Mouse (Mus musculus): ENCODE measurements around the gene Sgk1.
A peak's percentile ranks its signal among the peaks of the same experiment; 100 is the strongest.
"Not testable (repeated sequence)": the region's sequence is repeated elsewhere in the genome, so short reads cannot be mapped to it uniquely, and the experiment has no call there.

Gene Sgk1

DNA sequence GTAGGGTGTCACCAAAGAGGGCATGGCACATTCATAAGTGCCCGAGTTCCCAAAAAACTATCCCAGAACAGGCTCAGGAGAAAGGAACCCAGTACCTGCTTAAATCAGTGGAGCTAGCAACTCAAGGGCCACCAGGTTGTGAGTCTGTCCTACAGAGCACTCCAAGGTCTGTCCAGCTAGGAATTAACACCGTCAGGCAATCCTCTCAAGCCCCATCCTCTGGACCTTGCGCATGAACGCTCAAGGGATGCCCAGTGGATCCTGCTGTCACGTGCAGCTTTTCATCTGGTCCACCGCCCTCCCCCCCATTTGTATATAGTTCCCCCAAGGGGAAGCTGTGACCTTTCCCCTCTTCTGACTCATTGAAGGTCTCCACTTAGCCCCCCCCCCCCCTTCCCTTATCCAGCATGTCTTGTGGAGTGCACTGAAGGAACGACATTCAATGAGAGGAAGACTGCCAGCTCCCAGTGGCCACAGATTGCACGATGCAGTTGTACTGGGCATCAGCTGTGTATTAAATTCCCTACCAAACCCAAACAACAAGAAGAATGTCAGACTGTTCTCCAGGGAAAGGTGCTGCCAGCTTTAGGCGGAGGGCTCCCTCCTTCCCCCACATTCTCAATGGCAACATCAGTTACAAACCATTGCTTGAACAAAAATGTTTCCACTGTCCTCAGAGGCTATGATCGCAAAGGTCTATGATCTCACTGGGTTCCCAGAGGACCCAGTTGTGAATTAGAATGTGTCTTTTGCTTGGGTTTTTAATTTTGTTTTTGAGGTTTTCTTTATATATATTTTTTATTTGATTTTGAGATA lies 118.7 kb downstream of the Sgk1 start:
- DNase-seq (ENCODE audit: low spot score): peak; percentile 54

DNA sequence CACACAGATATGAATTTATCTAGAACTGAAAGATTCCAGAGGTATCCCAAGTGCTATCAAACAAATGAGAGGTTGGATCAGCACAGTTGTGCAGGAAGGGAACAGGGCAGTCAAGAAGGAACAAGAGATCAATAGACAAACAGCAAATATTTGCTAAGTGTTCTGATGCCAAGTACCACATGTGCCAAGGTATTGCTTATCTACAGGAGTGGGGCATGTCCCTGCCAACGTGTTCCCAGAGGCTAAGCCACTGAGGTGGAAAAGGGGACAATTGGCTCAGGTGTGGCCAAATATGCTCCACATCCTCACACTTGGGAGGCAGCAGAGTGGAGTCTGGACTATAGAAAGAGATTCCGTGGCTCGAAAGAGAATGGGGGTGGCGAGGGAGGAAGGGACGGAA lies 119.6 kb downstream of the Sgk1 start:
- no peak for DNase-seq (ENCODE audit: low spot score)

DNA sequence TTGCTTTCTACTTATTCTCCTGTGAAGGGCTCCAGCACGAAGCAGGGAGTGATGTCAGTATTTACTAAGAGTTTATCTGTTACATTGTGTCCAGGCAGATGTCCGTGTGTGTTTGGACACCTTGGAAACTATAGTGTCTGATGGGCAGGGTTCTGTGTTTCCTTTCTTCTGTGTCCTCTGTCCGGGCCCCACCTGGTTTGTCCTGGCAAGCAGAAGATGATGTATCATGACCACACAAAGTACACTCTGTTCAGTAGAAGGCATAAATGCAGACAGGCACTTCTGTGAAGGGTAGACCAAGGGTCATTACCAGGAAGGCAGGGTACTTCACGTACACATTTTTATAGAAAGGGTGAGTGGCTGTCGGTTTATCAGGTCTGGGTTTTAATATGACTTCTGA lies 122.8 kb downstream of the Sgk1 start:
- DNase-seq (ENCODE audit: low spot score): no peak

DNA sequence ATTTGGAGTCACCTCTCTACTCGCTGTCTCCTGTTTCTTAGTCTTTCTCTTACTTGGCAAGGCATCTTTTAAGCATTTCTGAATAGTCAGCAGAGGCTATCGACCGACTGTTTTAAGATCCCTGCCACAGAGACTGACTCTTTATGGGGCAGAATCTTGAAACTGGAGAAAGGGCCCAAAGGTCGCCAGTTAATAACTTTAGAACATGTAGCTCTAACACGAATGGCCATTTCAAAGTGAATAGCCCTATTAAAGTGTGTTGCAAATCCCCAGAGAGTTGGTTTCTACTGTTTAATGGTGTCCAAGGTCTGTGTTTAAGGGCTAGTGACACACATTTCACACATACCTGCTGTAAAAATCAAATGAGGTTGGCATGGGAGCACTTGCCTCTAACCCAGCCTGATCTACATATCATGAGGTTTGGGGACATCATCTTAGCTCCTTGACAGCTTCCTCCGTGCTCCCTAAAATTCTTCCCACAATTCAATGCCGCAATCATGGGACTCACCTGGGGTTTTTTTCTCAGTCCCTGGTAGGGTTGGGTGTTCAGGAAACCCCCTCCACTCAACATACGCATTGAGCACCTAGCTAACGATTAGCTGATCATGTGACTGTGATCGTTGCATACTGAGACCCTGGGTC lies 125.3 kb downstream of the Sgk1 start:
- DNase-seq (ENCODE audit: low spot score): no peak

DNA sequence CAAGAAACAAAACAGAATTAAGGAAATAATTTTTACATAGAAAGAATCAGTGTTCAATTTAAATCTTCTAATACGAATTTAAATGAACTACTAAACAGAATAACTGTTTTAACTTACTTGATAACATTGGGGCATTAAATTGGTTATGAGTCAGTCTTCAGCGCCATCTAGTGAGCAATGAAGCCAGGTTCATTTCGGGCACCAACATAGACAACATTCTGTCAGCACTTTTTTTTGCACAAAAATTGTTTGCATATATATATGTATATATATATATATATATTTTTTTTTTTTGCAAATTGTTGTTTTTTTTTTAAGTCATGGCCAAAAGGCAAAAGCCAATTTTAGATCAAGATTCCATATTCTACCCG lies 125.8 kb downstream of the Sgk1 start:
- DNase-seq (ENCODE audit: low spot score): no peak

DNA sequence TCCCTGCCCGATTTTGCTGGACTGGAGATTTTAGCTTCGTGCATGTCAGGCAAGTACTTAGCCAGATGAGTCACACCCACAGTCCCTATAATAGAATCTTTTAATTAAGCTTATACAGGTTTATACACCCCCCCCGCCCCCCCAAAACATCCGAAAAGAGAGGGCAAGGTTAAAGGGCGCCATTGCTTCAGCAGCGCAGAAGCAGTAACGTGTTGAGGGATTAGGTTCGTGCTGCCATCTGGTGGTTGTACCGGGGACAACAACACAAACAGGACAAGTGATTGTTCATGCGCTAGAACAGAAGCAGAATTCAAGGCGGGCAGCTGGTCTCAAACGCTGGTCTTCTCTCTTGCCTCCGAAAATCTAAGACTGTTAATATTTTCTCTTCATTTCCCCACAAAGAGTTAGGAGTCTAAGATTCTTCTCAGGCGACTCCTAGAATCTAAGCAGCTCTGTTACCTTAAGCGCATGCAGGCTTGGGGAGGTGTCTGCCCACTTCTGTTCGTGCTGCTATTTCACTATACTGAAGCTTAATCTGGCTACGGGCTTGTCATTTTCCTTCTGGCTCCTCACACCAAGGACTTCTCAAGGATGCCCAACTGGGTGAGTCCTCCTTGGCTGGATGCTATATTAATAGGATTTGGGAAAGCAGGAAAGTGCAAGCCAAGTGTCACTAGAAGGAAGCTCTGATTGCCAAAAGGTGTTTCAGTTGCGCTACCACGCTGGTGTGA lies 128.3 kb downstream of the Sgk1 start:
- peak; percentile 74 for DNase-seq (ENCODE audit: low spot score)

DNA sequence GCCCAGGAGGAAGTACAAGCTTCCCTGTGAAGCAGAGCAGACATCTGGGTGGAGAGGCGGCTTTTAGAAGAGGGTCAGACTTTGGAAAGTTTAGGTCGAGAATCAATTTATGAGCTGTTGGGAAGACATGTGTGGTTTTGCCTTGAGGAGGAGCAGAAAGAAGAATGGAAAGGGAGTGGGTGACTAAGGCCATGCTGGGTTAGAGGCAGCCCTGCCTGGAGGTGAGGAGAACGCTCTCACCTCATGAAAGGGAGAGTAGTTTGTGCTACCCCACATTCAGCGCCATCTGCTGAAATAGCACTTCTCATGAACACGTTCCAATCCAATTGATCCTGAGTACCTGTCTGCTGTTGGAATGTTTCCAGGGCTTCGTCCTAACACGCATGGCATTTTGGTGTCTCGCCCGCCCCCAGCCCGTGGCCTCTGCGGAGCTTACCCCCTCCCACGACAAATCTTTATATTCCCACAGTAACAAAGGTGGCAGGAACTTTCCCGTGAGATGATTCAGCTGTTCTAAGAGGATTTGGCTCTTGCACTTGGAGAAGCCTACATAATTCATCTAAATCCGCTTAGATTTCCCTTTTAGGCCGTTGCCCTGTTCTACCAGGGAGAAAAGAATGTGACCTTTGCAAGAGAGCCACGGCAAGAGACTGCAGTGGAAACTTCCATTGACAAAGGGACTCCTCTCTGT lies 135.6 kb downstream of the Sgk1 start:
- DNase-seq (ENCODE audit: low spot score): no peak

DNA sequence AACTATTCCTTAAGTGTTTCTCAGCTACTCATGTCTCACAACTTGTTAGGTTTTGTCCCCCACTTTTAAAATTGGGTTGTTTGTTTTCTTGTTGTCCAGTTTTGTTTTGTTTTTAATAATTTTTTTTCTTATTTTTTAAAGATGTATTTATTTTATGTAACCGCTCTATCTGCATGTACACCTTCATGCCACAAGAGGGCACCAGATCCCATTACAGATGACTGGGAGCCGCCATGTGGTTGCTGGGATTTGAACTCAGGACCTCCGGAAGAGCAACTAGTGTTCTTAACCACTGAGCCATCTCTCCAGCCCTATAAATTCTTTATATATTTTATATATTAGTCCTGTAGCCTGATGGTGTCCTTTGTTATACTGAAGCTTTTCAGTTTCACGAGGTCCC lies 136.6 kb downstream of the Sgk1 start:
- no peak for DNase-seq (ENCODE audit: low spot score)

DNA sequence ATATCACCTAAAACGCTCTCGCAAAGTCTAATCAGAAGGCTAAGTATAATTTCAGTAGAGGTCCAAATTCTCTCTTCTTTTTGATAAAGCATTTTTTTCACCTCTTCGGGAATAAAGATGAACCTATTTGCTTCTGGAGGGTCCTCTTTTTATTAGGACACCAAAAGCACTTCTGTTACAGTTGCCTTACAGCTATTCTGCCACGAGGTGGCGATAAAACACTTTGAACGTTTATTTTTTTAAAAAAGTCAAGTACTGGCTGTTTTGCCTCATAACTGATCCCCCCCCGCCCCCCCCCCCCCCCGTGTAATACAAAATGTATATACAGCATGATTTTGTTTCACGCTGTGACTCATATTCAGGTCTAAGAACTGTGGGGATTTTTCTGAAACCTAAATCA lies 152.3 kb downstream of the Sgk1 start:
- DNase-seq (ENCODE audit: low spot score): no peak

DNA sequence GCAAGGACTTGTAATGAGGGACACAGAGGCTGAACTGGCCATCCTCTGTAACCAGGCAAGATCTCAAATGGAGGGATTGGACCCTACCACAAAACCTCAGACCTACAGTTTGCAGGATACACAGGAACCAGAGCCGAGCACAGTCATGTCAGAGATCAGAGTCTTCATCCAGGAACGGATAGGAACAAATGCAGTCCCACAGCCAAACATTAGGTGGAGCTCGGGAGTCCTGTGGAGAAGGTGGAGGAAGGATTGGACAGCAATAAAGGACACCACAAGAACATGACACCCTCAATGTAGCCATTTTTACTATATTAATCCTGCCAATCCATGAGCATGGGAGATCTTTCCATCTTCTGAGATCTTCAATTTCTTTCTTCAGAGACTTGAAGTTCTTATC lies 154.3 kb downstream of the Sgk1 start:
- DNase-seq (ENCODE audit: low spot score): not testable (repeated sequence)
